Mouse (Mus musculus): ENCODE measurements around the gene Guca1b. TPM values are rescaled to one million over a fixed set of nuclear protein-coding genes. Genes with fewer than 3 reads are reported as not detected.

The Guca1b gene
- polyA plus RNA-seq, 1 experiment: 1.2 TPM

- H3K4me3 ChIP-seq (replicated peaks; ENCODE audit: control insufficient read depth, low read depth, low read length): no peak overlapping the region
- WGBS: 20% methylated on average over 9 of the region's 9 CpGs
- TF ChIP-seq CTCF (IDR thresholded peaks at IDR 0.05; ENCODE audit: control insufficient read depth, insufficient read depth, low read length) (no peak), POLR2A (IDR thresholded peaks at IDR 0.05; ENCODE audit: borderline replicate concordance, control insufficient read depth, low read depth, low read length) (no peak)
- H3K4me1 ChIP-seq (ENCODE audit: control insufficient read depth, insufficient read depth, low read length): peaks cover 2% of the 10 kb centered on the region; the same call in 1 of the 2 replicates
- H3K27ac ChIP-seq (ENCODE audit: control insufficient read depth, insufficient read depth, low read depth, low read length, poor library complexity): no peak overlapping the region
Measured at GRCm38 (mm10) chr17:47439396-47440028, 54.3 kb downstream of the Guca1b start.

GRCm38 (mm10) chr17:47440359-47440890, 55.2 kb downstream of the Guca1b start:
- Histone ChIP-seq H3K27ac (ENCODE audit: control insufficient read depth, insufficient read depth, low read depth, low read length, poor library complexity) (no peak overlapping the region), H3K4me3 (replicated peaks; ENCODE audit: control insufficient read depth, low read depth, low read length) (no peak overlapping the region), H3K4me1 (ENCODE audit: control insufficient read depth, insufficient read depth, low read length) (peaks cover 2% of the 10 kb centered on the region; the same call in 1 of the 2 replicates)
- TF ChIP-seq POLR2A (IDR thresholded peaks at IDR 0.05; ENCODE audit: borderline replicate concordance, control insufficient read depth, low read depth, low read length): no peak
- no peak for TF ChIP-seq CTCF (IDR thresholded peaks at IDR 0.05; ENCODE audit: control insufficient read depth, insufficient read depth, low read length)
- WGBS: 79% methylated on average over 9 of the region's 9 CpGs

GRCm38 (mm10) chr17:47441296-47442051, 56.3 kb downstream of the Guca1b start:
- no peak for TF ChIP-seq POLR2A (IDR thresholded peaks at IDR 0.05; ENCODE audit: borderline replicate concordance, control insufficient read depth, low read depth, low read length)
- TF ChIP-seq CTCF (IDR thresholded peaks at IDR 0.05; ENCODE audit: control insufficient read depth, insufficient read depth, low read length): no peak
- H3K4me1 ChIP-seq (ENCODE audit: control insufficient read depth, insufficient read depth, low read length): peaks cover 2% of the 10 kb centered on the region; the same call in 1 of the 2 replicates
- no peak overlapping the region for H3K4me3 ChIP-seq (replicated peaks; ENCODE audit: control insufficient read depth, low read depth, low read length)
- H3K27ac ChIP-seq (ENCODE audit: control insufficient read depth, insufficient read depth, low read depth, low read length, poor library complexity): no peak overlapping the region
- WGBS: 63% methylated on average over 19 of the region's 19 CpGs

GRCm38 (mm10) chr17:47442271-47442670, 57.1 kb downstream of the Guca1b start:
- H3K4me1 ChIP-seq (ENCODE audit: control insufficient read depth, insufficient read depth, low read length): peaks cover 2% of the 10 kb centered on the region; the same call in 1 of the 2 replicates
- WGBS: 81% methylated on average over 3 of the region's 3 CpGs
- H3K4me3 ChIP-seq (replicated peaks; ENCODE audit: control insufficient read depth, low read depth, low read length): no peak overlapping the region
- H3K27ac ChIP-seq (ENCODE audit: control insufficient read depth, insufficient read depth, low read depth, low read length, poor library complexity): no peak overlapping the region
- TF ChIP-seq CTCF (IDR thresholded peaks at IDR 0.05; ENCODE audit: control insufficient read depth, insufficient read depth, low read length) (no peak), POLR2A (IDR thresholded peaks at IDR 0.05; ENCODE audit: borderline replicate concordance, control insufficient read depth, low read depth, low read length) (no peak)

Other genes starting within 250 kb of the Guca1b start
- 18.4 and 31.9 TPM in 2 replicates for gene Mrps10, start 16.5 kb upstream of the Guca1b start, polyA plus RNA-seq (2011; ENCODE audit: insufficient read depth, insufficient read length, low replicate concordance, missing spikeins)
- 1.8 TPM in 1 of 2 replicates, not detected in the other for gene Guca1a, start 15.2 kb downstream of the Guca1b start, polyA plus RNA-seq (2011; ENCODE audit: insufficient read depth, insufficient read length, low replicate concordance, missing spikeins)
- 0.30 and 0.68 TPM in 2 replicates for gene AI661453, start 51.2 kb downstream of the Guca1b start, polyA plus RNA-seq (2011; ENCODE audit: insufficient read depth, insufficient read length, low replicate concordance, missing spikeins)
- 1.4 and 1.5 TPM in 2 replicates for gene 1700001C19Rik, start 52.0 kb downstream of the Guca1b start, polyA plus RNA-seq (2011; ENCODE audit: insufficient read depth, insufficient read length, low replicate concordance, missing spikeins)
- gene Taf8, start 116.9 kb downstream of the Guca1b start, polyA plus RNA-seq (2011; ENCODE audit: insufficient read depth, insufficient read length, low replicate concordance, missing spikeins): 15.6 and 32.2 TPM in 2 replicates
- gene Ccnd3, start 119.7 kb downstream of the Guca1b start, polyA plus RNA-seq (2011; ENCODE audit: insufficient read depth, insufficient read length, low replicate concordance, missing spikeins): 356 and 417 TPM in 2 replicates
- gene Bysl, start 226.1 kb downstream of the Guca1b start, polyA plus RNA-seq (2011; ENCODE audit: insufficient read depth, insufficient read length, low replicate concordance, missing spikeins): 5.8 and 9.5 TPM in 2 replicates
- 18.0 and 21.2 TPM in 2 replicates for gene Med20, start 226.2 kb downstream of the Guca1b start, polyA plus RNA-seq (2011; ENCODE audit: insufficient read depth, insufficient read length, low replicate concordance, missing spikeins)
- 3.0 and 5.1 TPM in 2 replicates for gene Gm20517, start 226.2 kb downstream of the Guca1b start, polyA plus RNA-seq (2011; ENCODE audit: insufficient read depth, insufficient read length, low replicate concordance, missing spikeins)
- 9.3 and 10.3 TPM in 2 replicates for gene Usp49, start 245.3 kb downstream of the Guca1b start, polyA plus RNA-seq (2011; ENCODE audit: insufficient read depth, insufficient read length, low replicate concordance, missing spikeins)

Measured in bone marrow, adult 2 months (tissue).